In genomic region chr13:107942297-107942962, GRCm38 (mm10) we compare ENCODE assay signal across 15 mouse cellular contexts.
A peak's percentile ranks its signal among the peaks of the same experiment; 100 is the strongest.
DNase-seq lines count a peak whose midpoint lies in the region; ATAC-seq lines count a peak whose summit lies in the region.
"Had no signal": no experiment of that assay in that cellular context is flagged by ENCODE, and none has a peak within 500 bp of the region (broad histone marks: within the 10 kb centered on the region; RNA-seq: fewer than 3 reads in every experiment).

No protein-coding gene starts in this region.

- no peaks in the 10 kb centered on the region for H3K4me1 ChIP-seq in kidney, embryonic 14.5 days (ENCODE audit: control insufficient read depth, insufficient read depth, low read length)
- H3K4me1 ChIP-seq in hindbrain, embryonic 11.5 days (replicated peaks; ENCODE audit: control insufficient read depth, insufficient read depth, low read length), result no peaks in the 10 kb centered on the region
- H3K4me1 ChIP-seq in intestine, embryonic 14.5 days (replicated peaks; ENCODE audit: control insufficient read depth, insufficient read depth, low read length), result peaks cover 10% of the 10 kb centered on the region
- peaks cover 16% of the 10 kb centered on the region; the same call in 1 of the 2 replicates for H3K4me1 ChIP-seq in neural tube, embryonic 12.5 days
- peaks cover 14% of the 10 kb centered on the region; the same call in 1 of the 2 replicates for H3K4me1 ChIP-seq in kidney, embryonic 16.5 days (ENCODE audit: insufficient read depth, low read length)

- 0 out of 2 replicates have a peak, but pooled peaks have one; percentile 14 for ATAC-seq in kidney, embryonic 14.5 days (ENCODE audit: low FRiP score, low TSS enrichment)
- peak; percentile 54; the same call in 1 of the 2 replicates for ATAC-seq in hindbrain, embryonic 11.5 days (ENCODE audit: low FRiP score)
- peak; percentile 80 for ATAC-seq in intestine, embryonic 14.5 days (replicated peaks; ENCODE audit: low FRiP score, low TSS enrichment, low read depth)
- peak; percentile 65; the same call in 1 of the 2 replicates for ATAC-seq in neural tube, embryonic 12.5 days (ENCODE audit: low FRiP score, low read depth)
- no peak for ATAC-seq in kidney, embryonic 16.5 days (ENCODE audit: low FRiP score, low TSS enrichment)
- ATAC-seq: CD4-positive, CD25-positive, alpha-beta regulatory T cell, adult 4 months had no signal

- H3K36me3 ChIP-seq in kidney, embryonic 14.5 days (ENCODE audit: control insufficient read depth, insufficient read depth, low read length), result no peaks in the 10 kb centered on the region
- H3K36me3 ChIP-seq in hindbrain, embryonic 11.5 days (ENCODE audit: control insufficient read depth, insufficient read depth, low read length), result no peaks in the 10 kb centered on the region
- H3K36me3 ChIP-seq in intestine, embryonic 14.5 days (ENCODE audit: control insufficient read depth, insufficient read depth, low read length), result no peaks in the 10 kb centered on the region
- H3K36me3 ChIP-seq in neural tube, embryonic 12.5 days, result no peaks in the 10 kb centered on the region
- H3K36me3 ChIP-seq in kidney, embryonic 16.5 days (ENCODE audit: insufficient read depth, low read length), result no peaks in the 10 kb centered on the region
- H3K36me3 ChIP-seq: embryonic facial prominence, embryonic 13.5 days had no signal

- no peak overlapping the region for H3K4me3 ChIP-seq in kidney, embryonic 14.5 days (ENCODE audit: low read length)
- H3K4me3 ChIP-seq in hindbrain, embryonic 11.5 days (ENCODE audit: low read depth, low read length), result no peak overlapping the region
- H3K4me3 ChIP-seq in intestine, embryonic 14.5 days (ENCODE audit: low read depth, low read length), result no peak overlapping the region
- H3K4me3 ChIP-seq in neural tube, embryonic 12.5 days, result no peak overlapping the region
- no peak overlapping the region for H3K4me3 ChIP-seq in kidney, embryonic 16.5 days (ENCODE audit: low read length)
- H3K4me3 ChIP-seq: embryonic facial prominence, embryonic 13.5 days; left cerebral cortex, adult 2 months had no signal

- no peak overlapping the region for H3K4me2 ChIP-seq in kidney, embryonic 14.5 days (replicated peaks; ENCODE audit: low read depth, low read length)
- H3K4me2 ChIP-seq in hindbrain, embryonic 11.5 days (replicated peaks; ENCODE audit: low read depth, low read length), result no peak overlapping the region
- H3K4me2 ChIP-seq in intestine, embryonic 14.5 days (ENCODE audit: low read length), result no peak overlapping the region
- H3K4me2 ChIP-seq in neural tube, embryonic 12.5 days (replicated peaks), result no peak overlapping the region
- no peak overlapping the region for H3K4me2 ChIP-seq in kidney, embryonic 16.5 days (replicated peaks; ENCODE audit: low read depth, low read length)
- H3K4me2 ChIP-seq: embryonic facial prominence, embryonic 13.5 days; lung, embryonic 14.5 days had no signal

- intact Hi-C loops in left cerebral cortex, postnatal 4 days (cut with DNase I), result no loop called here

- 25% methylated on average over 11 of the region's 11 CpGs for WGBS in kidney, embryonic 14.5 days
- WGBS in hindbrain, embryonic 11.5 days, result 60% methylated on average over 11 of the region's 11 CpGs
- WGBS in intestine, embryonic 14.5 days, result 36% methylated on average over 11 of the region's 11 CpGs
- 15% methylated on average over 11 of the region's 11 CpGs for WGBS in neural tube, embryonic 12.5 days
- WGBS in kidney, embryonic 16.5 days, result 29% methylated on average over 11 of the region's 11 CpGs

- H3K9ac ChIP-seq in kidney, embryonic 14.5 days (ENCODE audit: low read depth, low read length), result no peak overlapping the region
- H3K9ac ChIP-seq in hindbrain, embryonic 11.5 days (ENCODE audit: low read depth, low read length), result no peak overlapping the region
- no peak overlapping the region for H3K9ac ChIP-seq in intestine, embryonic 14.5 days (ENCODE audit: low read length)
- no peak overlapping the region for H3K9ac ChIP-seq in neural tube, embryonic 12.5 days
- no peak overlapping the region for H3K9ac ChIP-seq in kidney, embryonic 16.5 days (replicated peaks; ENCODE audit: low read length)
- H3K9ac ChIP-seq: embryonic facial prominence, embryonic 13.5 days; lung, embryonic 14.5 days had no signal

- no peaks in the 10 kb centered on the region for H3K9me3 ChIP-seq in kidney, embryonic 14.5 days (ENCODE audit: control insufficient read depth, low read length)
- H3K9me3 ChIP-seq in hindbrain, embryonic 11.5 days (ENCODE audit: control insufficient read depth, low read length), result no peaks in the 10 kb centered on the region
- no peaks in the 10 kb centered on the region for H3K9me3 ChIP-seq in intestine, embryonic 14.5 days (ENCODE audit: control insufficient read depth, low read length)
- no peaks in the 10 kb centered on the region for H3K9me3 ChIP-seq in neural tube, embryonic 12.5 days
- no peaks in the 10 kb centered on the region for H3K9me3 ChIP-seq in kidney, embryonic 16.5 days (ENCODE audit: low read length)
- H3K9me3 ChIP-seq: embryonic facial prominence, embryonic 13.5 days had no signal

- no peak for DNase-seq in kidney, adult 9 months
- DNase-seq in hindbrain, embryonic 11.5 days (ENCODE audit: low spot score), result no peak
- no peak for DNase-seq in intestine, embryonic 14.5 days (ENCODE audit: low spot score)
- DNase-seq in left cerebral cortex, postnatal 4 days, result no peak
- DNase-seq: adrenal gland, postnatal 25 days; cerebellum, postnatal 25 days; kidney, adult 11 months; liver; lung, embryonic 14.5 days had no signal

- H3K27me3 ChIP-seq in kidney, embryonic 14.5 days (ENCODE audit: control insufficient read depth, insufficient read depth, low read length), result no peaks in the 10 kb centered on the region
- H3K27me3 ChIP-seq in hindbrain, embryonic 11.5 days (ENCODE audit: control insufficient read depth, insufficient read depth, low read length), result no peaks in the 10 kb centered on the region
- H3K27me3 ChIP-seq in intestine, embryonic 14.5 days (replicated peaks; ENCODE audit: control insufficient read depth, insufficient read depth, low read length), result no peaks in the 10 kb centered on the region
- no peaks in the 10 kb centered on the region for H3K27me3 ChIP-seq in neural tube, embryonic 12.5 days (replicated peaks)
- H3K27me3 ChIP-seq in kidney, embryonic 16.5 days (ENCODE audit: insufficient read depth, low read length), result no peaks in the 10 kb centered on the region; the same call in 1 of the 2 replicates

- H3K27ac ChIP-seq in kidney, embryonic 14.5 days (ENCODE audit: low read depth, low read length), result no peak overlapping the region
- no peak overlapping the region for H3K27ac ChIP-seq in hindbrain, embryonic 11.5 days (ENCODE audit: low read depth, low read length)
- no peak overlapping the region for H3K27ac ChIP-seq in intestine, embryonic 14.5 days (ENCODE audit: low read depth)
- no peak overlapping the region for H3K27ac ChIP-seq in neural tube, embryonic 12.5 days
- no peak overlapping the region for H3K27ac ChIP-seq in kidney, embryonic 16.5 days (ENCODE audit: low read length)
- H3K27ac ChIP-seq: embryonic facial prominence, embryonic 13.5 days; left cerebral cortex, adult 2 months had no signal
